Mouse (Mus musculus) midbrain, embryonic 10.5 days (tissue): Measurements from ENCODE around the gene Tmprss11e. TPM values are rescaled to one million over a fixed set of nuclear protein-coding genes. Genes with fewer than 3 reads are reported as not detected.

ENCODE experiments used
- DNase-seq: peaks from one replicate; pipeline ENCODE4 v3.0.0-alpha.2; 2017; ENCODE audit warnings: low spot score
- H3K27ac ChIP-seq: fragments of 300-500 bp; sonication (generic); replicated peaks from 2 replicates; pipeline ENCODE4 v1.5.1; 2016; ENCODE audit warnings: mild to moderate bottlenecking
- H3K27me3 ChIP-seq: fragments of 300-500 bp; sonication (generic); 2 replicates; pipeline ENCODE4 v1.6.1; 2016; ENCODE audit warnings: low read depth, mild to moderate bottlenecking; ENCODE audit not compliant: poor library complexity, severe bottlenecking
- H3K36me3 ChIP-seq: fragments of 300-500 bp; sonication (generic); 2 replicates; pipeline ENCODE4 v1.6.1; 2016; ENCODE audit warnings: mild to moderate bottlenecking, moderate library complexity
- H3K4me1 ChIP-seq: fragments of 300-500 bp; sonication (generic); 2 replicates; pipeline ENCODE4 v1.6.1; 2016
- H3K4me3 ChIP-seq: fragments of 300-500 bp; sonication (generic); 2 replicates; pipeline ENCODE4 v1.5.1; 2016; ENCODE audit warnings: mild to moderate bottlenecking, moderate library complexity
- H3K9me3 ChIP-seq: fragments of 300-500 bp; sonication (generic); replicated peaks from 2 replicates; pipeline ENCODE4 v1.6.1; 2016; ENCODE audit warnings: mild to moderate bottlenecking
- WGBS: fragments of 180-500 bp; shearing (Covaris S2); methylation state at CpG from one replicate; pipeline ENCODE4 v1.1.7; 2016; 5-methylcytosine and 5-hydroxymethylcytosine counted together
- polyA plus RNA-seq: library from polyadenylated mRNA; unstranded; fragments of >200 nt; fragmentation: Nextera tagmentation; extraction: Ambion mirVana; gene quantifications from 2 replicates; pipeline ENCODE4 v1.2.1, GENCODE M21; 2016

The Tmprss11e gene
- not detected in 2 replicates for polyA plus RNA-seq

DNA sequence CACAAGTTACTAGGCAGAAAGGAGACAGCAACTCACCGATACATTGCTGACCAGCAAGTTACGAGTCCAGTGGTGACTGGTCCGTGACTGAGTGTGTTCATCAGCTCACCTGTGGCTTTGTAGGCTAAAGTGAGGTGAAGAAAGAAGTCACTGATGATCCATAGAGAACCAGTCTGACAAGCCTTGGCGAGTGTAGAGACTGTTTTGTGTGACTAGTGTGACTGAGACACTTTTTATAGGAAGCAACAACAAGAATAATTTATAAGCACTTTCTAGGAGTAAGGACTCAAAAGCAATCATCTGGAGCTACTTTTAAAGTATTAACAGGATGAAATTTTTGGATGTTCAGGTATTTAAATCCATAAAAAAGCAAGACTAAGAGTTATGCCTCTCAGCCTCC lies at the start of gene Tmprss11e:
Gene Tmprss11e (minus strand): TSS at position 101 of the 400 bp plus-strand sequence.
- no peak for DNase-seq
- no peaks in the 10 kb centered on the region for H3K27me3 ChIP-seq
- H3K27ac ChIP-seq = no peak within 1 kb of the TSS
- no peaks in the 10 kb centered on the region for H3K36me3 ChIP-seq
- H3K4me3 ChIP-seq = no peak within 1 kb of the TSS
- no peaks in the 10 kb centered on the region for H3K4me1 ChIP-seq
- 85% methylated on average over 4 of the region's 4 CpGs for WGBS
- no peaks in the 10 kb centered on the region for H3K9me3 ChIP-seq

DNA sequence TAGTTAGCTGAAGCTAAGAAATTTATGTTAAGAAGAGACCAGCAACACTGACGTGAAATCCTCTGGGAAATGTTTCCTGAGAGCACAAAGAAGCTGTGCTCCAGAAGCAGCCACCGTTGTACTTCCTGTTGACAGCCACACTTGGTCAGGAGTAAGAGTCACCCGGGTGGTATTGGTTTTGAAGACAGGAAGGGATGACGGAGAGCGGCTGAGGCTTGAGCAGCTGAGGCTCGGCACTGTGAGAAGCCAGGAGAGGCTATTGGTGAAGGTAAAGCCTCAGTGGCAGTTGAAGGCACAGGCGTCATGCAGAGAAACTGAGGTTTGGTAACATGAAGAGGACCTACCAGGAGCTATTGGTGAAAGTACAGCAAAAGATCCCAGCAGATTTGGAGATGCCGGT lies 47.2 kb upstream of the Tmprss11e start:
- DNase-seq = no peak
- H3K4me1 ChIP-seq = no peaks in the 10 kb centered on the region
- no peak overlapping the region for H3K27ac ChIP-seq
- H3K4me3 ChIP-seq = no peak overlapping the region
- 75% methylated on average over 8 of the region's 8 CpGs for WGBS
- H3K27me3 ChIP-seq = no peaks in the 10 kb centered on the region
- no peaks in the 10 kb centered on the region for H3K36me3 ChIP-seq
- H3K9me3 ChIP-seq = no peaks in the 10 kb centered on the region

DNA sequence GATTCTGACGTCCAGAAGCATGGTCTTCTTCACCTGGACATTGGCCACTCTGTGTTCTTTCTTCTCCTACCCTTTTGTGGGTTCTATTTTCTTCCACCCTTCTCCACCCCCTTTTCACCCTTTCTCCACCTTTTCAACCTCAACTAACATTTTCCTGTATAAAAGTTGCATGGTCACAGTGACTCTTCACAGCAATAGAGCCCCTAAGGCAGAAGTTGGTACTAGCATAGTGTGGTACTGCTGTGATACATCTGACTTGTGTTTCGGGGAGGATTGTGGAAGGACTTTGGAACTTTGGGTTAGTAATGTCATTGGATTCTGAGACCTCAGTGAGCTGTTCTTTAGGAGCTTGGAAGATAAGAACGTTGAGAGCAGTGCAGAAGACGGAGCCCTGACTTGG lies 46.6 kb upstream of the Tmprss11e start:
- no peaks in the 10 kb centered on the region for H3K4me1 ChIP-seq
- no peak for DNase-seq
- no peaks in the 10 kb centered on the region for H3K9me3 ChIP-seq
- no peaks in the 10 kb centered on the region for H3K27me3 ChIP-seq
- WGBS = 69% methylated on average over 4 of the region's 4 CpGs
- H3K4me3 ChIP-seq = no peak overlapping the region
- no peaks in the 10 kb centered on the region for H3K36me3 ChIP-seq
- no peak overlapping the region for H3K27ac ChIP-seq

DNA sequence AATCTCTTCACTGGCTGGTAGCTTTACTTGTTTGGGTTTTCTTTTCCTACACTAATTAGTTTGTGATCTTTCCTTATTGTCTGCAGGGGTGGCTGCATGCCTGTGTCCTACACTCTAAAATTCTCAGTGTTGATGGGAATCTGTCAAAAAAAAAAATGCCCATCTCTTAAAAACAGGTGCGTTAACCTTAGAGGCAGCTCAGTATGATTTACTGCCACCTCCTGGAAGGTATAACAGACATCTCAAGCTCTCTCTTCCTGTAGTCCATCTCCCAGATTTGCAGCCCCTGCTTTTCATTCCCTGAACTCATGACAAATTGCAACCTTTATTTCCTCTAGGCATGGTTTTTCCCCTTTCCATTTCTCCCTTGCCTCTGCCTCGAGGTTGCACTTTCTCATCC lies 44.3 kb upstream of the Tmprss11e start:
- H3K36me3 ChIP-seq = no peaks in the 10 kb centered on the region
- 83% methylated on average over 2 of the region's 2 CpGs for WGBS
- DNase-seq = no peak
- no peak overlapping the region for H3K4me3 ChIP-seq
- no peak overlapping the region for H3K27ac ChIP-seq
- no peaks in the 10 kb centered on the region for H3K27me3 ChIP-seq
- H3K9me3 ChIP-seq = no peaks in the 10 kb centered on the region
- H3K4me1 ChIP-seq = peaks cover 4% of the 10 kb centered on the region; the same call in 1 of the 2 replicates

DNA sequence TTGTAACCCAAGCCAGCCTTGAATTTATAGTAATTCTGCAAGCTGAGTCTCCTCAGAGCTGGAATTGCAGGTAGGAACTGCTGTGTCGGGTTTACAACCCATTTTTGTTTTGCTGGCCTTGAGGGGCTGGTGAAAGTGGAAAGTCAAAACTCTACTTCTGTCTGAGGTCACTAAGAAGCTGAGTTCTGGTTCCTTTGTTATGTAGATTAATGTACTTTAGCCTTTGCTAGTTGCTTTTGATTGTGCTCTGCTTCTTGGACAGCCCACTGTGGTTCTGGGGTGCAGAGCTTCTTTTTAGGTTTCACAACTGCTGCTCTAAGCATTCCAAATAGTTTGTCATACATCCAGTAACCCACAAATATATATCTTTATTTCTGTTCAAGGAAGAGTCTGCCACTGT lies 41.2 kb upstream of the Tmprss11e start:
- Histone ChIP-seq H3K4me1 (peaks cover 4% of the 10 kb centered on the region; the same call in 1 of the 2 replicates), H3K9me3 (no peaks in the 10 kb centered on the region), H3K27ac (no peak overlapping the region), H3K4me3 (no peak overlapping the region), H3K36me3 (no peaks in the 10 kb centered on the region), H3K27me3 (no peaks in the 10 kb centered on the region)
- 38% methylated on average over 1 of the region's 1 CpGs for WGBS
- DNase-seq = no peak

DNA sequence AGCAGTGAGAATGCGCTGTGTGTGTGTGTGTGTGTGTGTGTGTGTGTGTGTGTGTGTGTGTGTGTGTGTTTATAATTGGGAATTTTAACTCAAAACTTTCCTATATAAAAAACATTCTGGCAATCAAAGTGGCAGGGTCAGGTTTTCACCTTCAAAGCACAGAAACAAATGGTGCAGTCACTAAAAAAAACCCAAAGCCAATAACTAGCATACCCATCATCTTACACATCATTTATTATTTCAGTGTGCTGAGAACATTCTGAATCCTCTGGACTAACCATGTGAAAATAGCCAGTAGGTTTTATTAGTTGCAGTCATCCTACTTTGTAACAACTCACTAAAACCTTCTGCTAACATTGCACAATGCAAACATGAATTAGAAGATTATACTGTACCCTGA lies 38.6 kb upstream of the Tmprss11e start:
- Histone ChIP-seq H3K9me3 (no peaks in the 10 kb centered on the region), H3K4me3 (no peak overlapping the region), H3K4me1 (peaks cover 4% of the 10 kb centered on the region; the same call in 1 of the 2 replicates), H3K36me3 (no peaks in the 10 kb centered on the region), H3K27ac (no peak overlapping the region), H3K27me3 (no peaks in the 10 kb centered on the region)
- no peak for DNase-seq
- 95% methylated on average over 1 of the region's 1 CpGs for WGBS

DNA sequence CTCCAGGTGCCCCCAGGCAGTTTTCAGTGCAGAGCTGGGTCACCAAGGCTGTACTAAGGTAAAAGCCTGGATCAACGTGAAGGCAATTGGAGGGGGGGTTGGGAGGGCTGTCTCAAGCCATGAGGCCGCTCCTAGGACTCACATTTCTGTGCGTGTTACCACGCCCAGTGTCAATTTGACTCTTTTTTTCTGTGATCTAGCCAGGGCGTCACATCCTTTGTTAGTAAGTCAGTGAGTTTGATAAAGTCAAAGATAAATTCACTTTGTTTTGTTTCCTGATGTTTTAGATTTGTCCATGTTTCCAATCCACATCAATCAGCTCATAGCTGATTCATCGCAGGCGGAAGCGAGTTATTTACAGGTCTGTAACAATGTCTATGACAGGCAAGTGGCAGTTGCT lies 37.4 kb upstream of the Tmprss11e start:
- WGBS = 78% methylated on average over 8 of the region's 8 CpGs
- no peaks in the 10 kb centered on the region for H3K27me3 ChIP-seq
- H3K27ac ChIP-seq = no peak overlapping the region
- H3K36me3 ChIP-seq = no peaks in the 10 kb centered on the region
- peaks cover 4% of the 10 kb centered on the region; the same call in 1 of the 2 replicates for H3K4me1 ChIP-seq
- no peak for DNase-seq
- no peaks in the 10 kb centered on the region for H3K9me3 ChIP-seq
- no peak overlapping the region for H3K4me3 ChIP-seq

DNA sequence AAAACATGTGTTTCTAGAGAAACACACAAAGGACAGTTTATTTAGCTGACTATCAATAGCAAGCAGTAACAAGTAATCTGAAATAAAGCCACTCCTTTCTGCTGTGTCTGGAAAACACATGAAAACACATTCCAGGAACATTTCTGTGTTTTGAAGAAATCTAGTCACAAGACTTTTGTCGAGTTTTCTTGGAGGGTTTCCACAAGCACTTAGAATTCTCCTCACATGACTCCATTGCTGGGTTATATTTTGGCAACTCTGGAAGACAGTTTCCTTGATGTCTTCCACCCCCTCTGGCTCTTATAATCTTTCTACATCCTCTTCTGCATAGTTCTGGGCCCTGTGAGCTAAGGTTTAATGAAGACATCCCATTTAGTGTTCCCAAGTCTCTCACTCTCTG lies 32.9 kb upstream of the Tmprss11e start:
- no peaks in the 10 kb centered on the region for H3K36me3 ChIP-seq
- no peaks in the 10 kb centered on the region for H3K9me3 ChIP-seq
- H3K4me3 ChIP-seq = no peak overlapping the region
- H3K4me1 ChIP-seq = no peaks in the 10 kb centered on the region
- H3K27ac ChIP-seq = no peak overlapping the region
- no peak for DNase-seq
- 96% methylated on average over 1 of the region's 1 CpGs for WGBS
- no peaks in the 10 kb centered on the region for H3K27me3 ChIP-seq

DNA sequence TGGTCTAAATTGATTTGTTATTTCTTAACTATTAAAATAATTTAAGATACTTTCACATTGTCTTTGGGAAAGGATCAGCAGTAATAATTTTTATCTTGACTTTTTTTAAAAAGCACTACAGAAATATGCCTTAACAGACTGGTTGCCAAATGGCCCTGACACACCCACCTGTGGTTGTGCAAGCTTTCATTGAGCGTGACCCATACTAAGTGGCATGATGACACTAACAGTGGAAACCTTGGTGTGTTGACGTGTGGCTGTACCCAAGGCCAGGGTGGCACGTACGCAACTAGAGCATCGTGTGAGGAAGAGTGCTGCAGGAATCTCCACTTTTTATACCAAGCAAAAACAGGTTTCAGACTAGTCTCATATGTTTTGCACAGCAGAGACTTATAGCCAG lies 31.3 kb upstream of the Tmprss11e start:
- 95% methylated on average over 5 of the region's 5 CpGs for WGBS
- Histone ChIP-seq H3K9me3 (no peaks in the 10 kb centered on the region), H3K36me3 (no peaks in the 10 kb centered on the region), H3K4me3 (no peak overlapping the region), H3K27ac (no peak overlapping the region), H3K4me1 (no peaks in the 10 kb centered on the region), H3K27me3 (no peaks in the 10 kb centered on the region)
- no peak for DNase-seq

DNA sequence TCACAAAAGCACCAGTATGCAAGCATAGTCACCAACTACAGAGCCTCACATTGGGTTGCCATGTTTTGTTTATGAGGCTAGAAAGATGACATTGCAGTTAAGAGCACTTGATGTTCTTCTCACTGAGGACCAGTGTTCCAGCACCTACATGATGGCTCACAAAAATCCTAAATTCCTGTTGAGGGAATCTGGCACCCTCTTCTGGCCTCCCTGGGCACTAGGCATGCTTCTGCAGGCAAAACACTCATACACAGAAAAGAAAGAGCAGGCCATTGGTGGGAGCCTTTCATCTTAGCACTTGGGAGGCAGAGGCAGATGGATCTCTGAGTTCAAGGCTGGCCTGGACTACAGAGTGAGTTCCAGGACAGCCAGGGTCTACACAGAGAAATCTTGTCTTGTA lies 25.4 kb upstream of the Tmprss11e start:
- H3K9me3 ChIP-seq = no peaks in the 10 kb centered on the region
- no peaks in the 10 kb centered on the region for H3K27me3 ChIP-seq
- H3K4me1 ChIP-seq = no peaks in the 10 kb centered on the region
- H3K36me3 ChIP-seq = no peaks in the 10 kb centered on the region
- no peak overlapping the region for H3K27ac ChIP-seq
- no peak for DNase-seq
- H3K4me3 ChIP-seq = no peak overlapping the region

DNA sequence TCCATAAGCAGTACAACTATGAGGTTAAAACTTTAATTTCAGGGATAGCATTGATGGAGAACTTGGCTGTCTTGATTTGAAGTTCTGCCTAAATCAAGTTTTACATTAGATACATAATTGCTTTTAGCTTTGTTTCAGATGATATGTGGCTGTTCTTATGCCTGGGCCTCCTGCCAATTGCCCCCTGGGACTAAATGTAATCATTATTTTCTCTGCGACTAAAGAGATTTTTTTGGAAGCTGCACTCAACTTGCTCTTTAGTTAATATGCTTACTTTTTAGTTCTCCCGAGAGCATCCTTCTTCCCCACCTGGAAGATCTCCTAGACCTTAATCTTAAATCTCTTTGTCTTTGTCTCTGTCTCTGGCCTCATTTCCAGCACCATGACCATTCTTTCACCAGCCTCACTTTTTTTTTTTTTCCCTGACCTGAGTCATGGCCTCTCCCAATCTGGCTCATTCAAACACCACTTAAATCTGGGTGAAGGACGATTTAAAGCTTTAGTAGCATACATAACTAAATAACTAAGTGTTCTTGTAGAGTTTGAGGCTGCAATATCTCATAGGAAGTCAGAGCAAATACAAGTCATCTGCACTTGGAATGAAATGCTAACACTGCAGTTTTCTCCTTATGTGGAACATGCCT lies 23.5 kb upstream of the Tmprss11e start:
- WGBS = 75% methylated on average over 3 of the region's 3 CpGs
- no peak for DNase-seq
- Histone ChIP-seq H3K4me3 (no peak overlapping the region), H3K36me3 (no peaks in the 10 kb centered on the region), H3K4me1 (no peaks in the 10 kb centered on the region), H3K27me3 (no peaks in the 10 kb centered on the region), H3K9me3 (no peaks in the 10 kb centered on the region), H3K27ac (no peak overlapping the region)

DNA sequence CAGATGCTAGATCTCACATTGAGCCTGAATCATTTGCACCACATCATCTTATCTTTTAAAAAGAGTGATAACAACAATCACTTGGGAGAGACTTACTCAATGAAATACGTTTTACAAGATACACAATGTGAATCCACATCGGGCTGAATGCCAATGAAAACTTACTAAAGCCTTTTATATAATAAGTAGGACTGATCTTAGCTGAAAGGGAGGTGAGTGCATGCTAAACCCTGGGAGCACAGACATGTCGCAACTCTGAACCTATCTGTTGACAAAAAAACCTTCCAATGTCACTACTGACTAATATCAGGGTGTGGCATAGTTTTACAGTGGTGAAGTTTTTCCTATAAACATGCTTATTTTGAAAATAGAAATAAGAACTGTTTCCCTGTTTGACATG lies 2.8 kb downstream of the Tmprss11e start:
- Histone ChIP-seq H3K36me3 (no peaks in the 10 kb centered on the region), H3K9me3 (no peaks in the 10 kb centered on the region), H3K4me3 (no peak overlapping the region), H3K27ac (no peak overlapping the region), H3K4me1 (no peaks in the 10 kb centered on the region), H3K27me3 (no peaks in the 10 kb centered on the region)
- WGBS = 84% methylated on average over 3 of the region's 3 CpGs
- no peak for DNase-seq

DNA sequence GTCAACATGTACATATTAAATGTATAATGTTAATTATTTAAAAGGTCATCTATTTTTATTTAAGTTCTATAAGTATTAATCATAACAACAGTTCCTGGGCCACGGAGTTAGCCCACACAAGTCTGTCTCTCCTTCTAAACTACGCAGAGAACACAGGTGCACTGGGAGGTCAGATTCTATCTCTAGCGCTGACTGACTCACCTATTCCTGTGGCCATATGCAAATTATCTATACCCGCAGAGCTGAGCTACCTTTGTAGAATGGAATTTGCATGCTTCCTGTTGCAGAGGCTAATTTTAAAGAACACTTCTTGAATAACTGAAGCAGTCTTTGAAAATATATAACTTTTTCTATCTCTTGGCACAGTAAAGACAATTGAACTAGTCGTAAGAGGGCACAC lies 4.5 kb downstream of the Tmprss11e start:
- H3K4me1 ChIP-seq = no peaks in the 10 kb centered on the region
- H3K4me3 ChIP-seq = no peak overlapping the region
- no peak overlapping the region for H3K27ac ChIP-seq
- DNase-seq = no peak
- WGBS = 86% methylated on average over 5 of the region's 5 CpGs
- H3K27me3 ChIP-seq = no peaks in the 10 kb centered on the region
- no peaks in the 10 kb centered on the region for H3K9me3 ChIP-seq
- no peaks in the 10 kb centered on the region for H3K36me3 ChIP-seq

DNA sequence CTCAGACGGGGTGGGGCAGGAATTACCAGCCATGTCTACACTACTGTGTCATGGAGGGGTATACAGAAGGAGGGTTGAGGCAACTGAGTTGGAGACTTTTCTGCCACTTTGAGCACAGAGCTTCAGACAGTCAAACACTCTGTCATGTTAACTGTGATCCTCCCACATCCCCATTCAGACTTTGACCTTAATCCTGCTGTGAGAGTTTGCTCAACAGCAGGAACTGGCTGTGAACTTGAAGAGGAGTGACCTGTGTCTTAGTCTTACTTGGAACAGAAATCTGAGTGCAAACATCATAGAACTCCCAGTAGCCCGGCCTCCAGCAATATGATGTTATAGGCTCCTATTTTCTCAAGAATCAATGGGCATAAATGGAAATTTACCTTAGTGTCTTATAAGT lies 9.8 kb downstream of the Tmprss11e start:
- no peaks in the 10 kb centered on the region for H3K9me3 ChIP-seq
- H3K4me3 ChIP-seq = no peak overlapping the region
- H3K27ac ChIP-seq = no peak overlapping the region
- H3K4me1 ChIP-seq = no peaks in the 10 kb centered on the region
- no peaks in the 10 kb centered on the region for H3K36me3 ChIP-seq
- DNase-seq = no peak
- no peaks in the 10 kb centered on the region for H3K27me3 ChIP-seq
- 77% methylated on average over 2 of the region's 2 CpGs for WGBS
